Mouse (Mus musculus) liver, embryonic 11.5 days (tissue): ENCODE results near the gene Spryd4. TPM values are rescaled to one million over a fixed set of nuclear protein-coding genes. Genes with fewer than 3 reads are reported as not detected.
"Not testable (repeated sequence)": the region's sequence is repeated elsewhere in the genome, so short reads cannot be mapped to it uniquely, and the experiment has no call there.

Experiments
- ATAC-seq: fragments of 200-750 bp; cut with Nextera tagmentation; replicated peaks from 2 replicates; pipeline ENCODE4 v1.8.0; 2017; ENCODE audit warnings: moderate number of reproducible peaks, mild to moderate bottlenecking, moderate TSS enrichment, moderate library complexity; ENCODE audit not compliant: low FRiP score
- DNase-seq: peaks from one replicate; pipeline ENCODE4 v3.0.0-alpha.2; 2017; ENCODE audit warnings: low spot score
- H3K27ac ChIP-seq: fragments of 300-500 bp; sonication (generic); 2 replicates; pipeline ENCODE4 v1.5.1; 2014; ENCODE audit warnings: mild to moderate bottlenecking, low read depth, low read length, control low read depth
- H3K27me3 ChIP-seq: fragments of 300-500 bp; sonication (generic); replicated peaks from 2 replicates; pipeline ENCODE4 v1.6.1; 2014; ENCODE audit warnings: low read length, mixed read lengths; ENCODE audit not compliant: control insufficient read depth, insufficient read depth
- H3K36me3 ChIP-seq: fragments of 300-500 bp; sonication (generic); 2 replicates; pipeline ENCODE4 v1.6.1; 2014; ENCODE audit warnings: mild to moderate bottlenecking, low read length, moderate library complexity, mixed read lengths; ENCODE audit not compliant: control insufficient read depth, insufficient read depth
- H3K4me1 ChIP-seq: fragments of 300-500 bp; sonication (generic); replicated peaks from 2 replicates; pipeline ENCODE4 v1.6.1; 2014; ENCODE audit warnings: low read length, mixed read lengths; ENCODE audit not compliant: control insufficient read depth, insufficient read depth
- H3K4me2 ChIP-seq: fragments of 300-500 bp; sonication (generic); 2 replicates; pipeline ENCODE4 v1.6.1; 2014; ENCODE audit warnings: mild to moderate bottlenecking, control low read depth, moderate library complexity
- H3K4me3 ChIP-seq: fragments of 300-500 bp; sonication (generic); 2 replicates; pipeline ENCODE4 v1.5.1; 2014; ENCODE audit warnings: low read depth, low read length, control low read depth
- H3K9ac ChIP-seq: fragments of 300-500 bp; sonication (generic); 2 replicates; pipeline ENCODE4 v1.6.1; 2014; ENCODE audit warnings: low read depth, low read length, control low read depth
- H3K9me3 ChIP-seq: fragments of 300-500 bp; sonication (generic); 2 replicates; pipeline ENCODE4 v1.6.1; 2016; ENCODE audit warnings: low read length, inconsistent platforms, mixed read lengths; ENCODE audit not compliant: control insufficient read depth
- WGBS: fragments of 180-500 bp; shearing (Covaris S2); extraction: QIAGEN DNeasy Blood & Tissue Kit; methylation state at CpG from one replicate; pipeline ENCODE4 v1.1.7; 2014; 5-methylcytosine and 5-hydroxymethylcytosine counted together
- polyA plus RNA-seq: library from polyadenylated mRNA; unstranded; fragments of >200 nt; fragmentation: Nextera tagmentation; extraction: Ambion mirVana; gene quantifications from 2 replicates; pipeline ENCODE4 v1.2.1, GENCODE M21; 2014

The Spryd4 gene
- polyA plus RNA-seq, 1 experiment from 2014 or later = 32.4 TPM

DNA sequence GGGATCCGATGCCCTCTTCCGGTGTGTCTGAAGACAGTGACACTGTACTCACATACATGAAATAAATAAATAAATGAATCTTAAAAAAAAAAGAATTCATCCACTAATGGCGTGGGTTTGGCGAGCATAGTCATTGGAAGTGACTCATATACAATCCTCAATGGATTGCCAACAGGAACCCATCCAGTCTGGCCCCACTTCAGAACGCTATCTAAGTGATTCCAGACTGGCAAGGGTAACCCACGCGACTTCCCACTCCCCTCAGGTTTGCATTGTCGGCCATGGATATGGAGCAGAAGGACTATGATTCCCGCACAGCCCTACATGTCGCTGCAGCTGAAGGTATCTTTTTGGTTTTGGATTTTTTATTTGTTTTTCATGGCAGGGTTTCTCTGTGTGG lies 3.3 kb downstream of the Spryd4 start:
- Histone ChIP-seq H3K4me2 (no peak overlapping the region), H3K27ac (no peak overlapping the region), H3K4me3 (no peak overlapping the region), H3K27me3 (no peaks in the 10 kb centered on the region), H3K9me3 (no peaks in the 10 kb centered on the region), H3K4me1 (peaks cover 13% of the 10 kb centered on the region), H3K36me3 (no peaks in the 10 kb centered on the region), H3K9ac (no peak overlapping the region)
- ATAC-seq = no peak
- DNase-seq = no peak
- WGBS = 93% methylated on average over 10 of the region's 10 CpGs

DNA sequence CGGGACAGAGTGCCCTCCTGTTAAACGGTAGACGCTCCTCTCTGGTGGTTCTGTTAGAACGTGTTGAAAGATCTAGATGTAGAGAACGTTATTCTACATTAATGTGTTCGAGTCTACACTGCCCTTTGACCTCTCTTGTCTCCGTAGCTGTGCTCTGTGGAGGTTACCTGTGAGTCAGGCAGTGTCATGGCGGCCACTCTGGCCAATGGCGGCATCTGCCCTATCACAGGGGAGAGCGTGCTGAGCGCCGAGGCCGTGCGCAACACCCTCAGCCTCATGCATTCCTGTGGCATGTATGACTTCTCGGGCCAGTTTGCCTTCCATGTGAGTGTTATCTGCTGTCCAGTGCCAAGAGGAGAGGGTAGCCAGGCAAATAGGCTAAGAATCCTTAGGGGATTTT lies 6.7 kb downstream of the Spryd4 start:
- Histone ChIP-seq H3K27me3 (no peaks in the 10 kb centered on the region), H3K27ac (no peak overlapping the region), H3K4me2 (no peak overlapping the region), H3K9me3 (no peaks in the 10 kb centered on the region), H3K9ac (no peak overlapping the region), H3K4me3 (no peak overlapping the region), H3K4me1 (0 out of 2 replicates have a peak, but pooled peaks cover 4% of the 10 kb centered on the region), H3K36me3 (no peaks in the 10 kb centered on the region)
- WGBS = 79% methylated on average over 15 of the region's 15 CpGs
- DNase-seq (no peak), ATAC-seq (no peak)

DNA sequence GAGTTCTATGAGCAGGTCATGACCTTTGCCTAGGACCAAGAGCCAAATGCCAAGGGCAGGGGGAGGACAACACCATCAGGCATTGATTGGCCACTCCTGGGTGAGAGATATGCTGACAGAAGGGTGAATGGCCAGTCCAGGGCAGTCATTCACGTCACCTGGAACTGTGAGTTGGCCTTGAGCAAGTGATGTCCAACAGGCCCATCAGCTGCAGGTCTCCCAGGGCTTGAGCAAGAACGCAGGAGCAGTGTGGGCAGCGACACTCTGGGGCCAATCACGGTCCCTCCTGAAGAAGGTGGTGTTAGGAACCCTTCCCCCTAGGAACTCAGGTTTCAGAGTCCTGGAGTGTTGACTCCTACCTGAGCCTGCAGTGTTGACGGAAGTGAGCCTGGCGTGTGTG lies 9.8 kb downstream of the Spryd4 start:
- no peaks in the 10 kb centered on the region; the same call in 1 of the 2 replicates for H3K27me3 ChIP-seq
- H3K27ac ChIP-seq = no peak overlapping the region
- no peaks in the 10 kb centered on the region for H3K9me3 ChIP-seq
- ATAC-seq (0 out of 2 replicates have a peak, but pooled peaks have one; percentile 35), DNase-seq (no peak)
- H3K4me3 ChIP-seq = no peak overlapping the region
- H3K36me3 ChIP-seq = no peaks in the 10 kb centered on the region
- no peak overlapping the region for H3K4me2 ChIP-seq
- no peak overlapping the region for H3K9ac ChIP-seq
- WGBS = 56% methylated on average over 6 of the region's 6 CpGs
- 0 out of 2 replicates have a peak, but pooled peaks cover 4% of the 10 kb centered on the region for H3K4me1 ChIP-seq

DNA sequence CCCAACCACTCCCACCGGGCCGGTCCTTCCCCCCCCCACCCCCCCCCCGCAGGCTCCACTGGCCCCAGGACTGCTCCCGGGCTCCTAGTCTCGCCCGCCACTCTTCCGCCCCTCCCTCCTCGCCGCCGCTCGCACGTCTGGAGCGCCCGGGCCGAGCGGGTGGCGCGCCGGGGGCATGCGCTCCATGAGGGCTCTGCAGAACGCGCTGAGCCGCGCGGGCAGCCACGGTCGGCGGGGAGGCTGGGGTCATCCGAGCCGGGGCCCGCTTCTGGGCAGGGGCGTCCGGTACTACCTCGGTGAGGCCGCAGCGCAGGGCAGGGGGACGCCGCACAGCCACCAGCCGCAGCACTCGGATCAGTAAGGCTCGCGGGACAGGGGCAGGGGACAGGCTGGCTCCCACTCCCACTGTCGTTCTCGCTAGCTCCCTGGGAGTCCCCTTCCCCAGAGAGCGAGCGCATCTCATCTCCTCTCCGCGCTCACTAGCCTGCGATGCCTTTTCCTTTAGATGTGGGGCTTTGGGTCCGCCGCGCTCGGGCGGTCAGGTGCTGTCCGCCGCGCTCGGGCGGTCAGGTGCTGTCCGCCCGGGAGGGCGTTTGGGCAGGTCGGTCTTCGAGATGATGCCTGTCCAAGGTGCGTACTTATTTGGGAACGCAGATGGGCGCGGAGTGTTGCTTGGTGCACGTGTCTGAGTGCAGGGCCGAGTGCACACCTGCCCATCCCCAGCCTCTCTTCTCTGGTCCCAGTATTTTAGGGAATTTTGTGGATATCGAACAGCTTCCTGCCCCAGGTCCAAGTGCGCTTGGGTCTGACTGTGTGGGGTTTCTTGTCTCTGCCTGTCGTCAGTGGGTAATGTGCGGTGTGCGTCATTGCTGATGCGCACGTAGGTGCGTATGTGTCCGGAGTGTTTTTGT lies 16.8 kb downstream of the Spryd4 start:
- 0 out of 2 replicates have a peak, but pooled peaks cover 11% of the 10 kb centered on the region for H3K4me1 ChIP-seq
- DNase-seq (no peak), ATAC-seq (peak; percentile 89)
- peak overlapping the region; percentile 56 for H3K4me3 ChIP-seq
- H3K27ac ChIP-seq = peak overlapping the region; percentile 38; the same call in 1 of the 2 replicates
- no peaks in the 10 kb centered on the region for H3K9me3 ChIP-seq
- peaks cover 15% of the 10 kb centered on the region for H3K27me3 ChIP-seq
- H3K36me3 ChIP-seq = no peaks in the 10 kb centered on the region
- 2% methylated on average over 76 of the region's 79 CpGs for WGBS
- H3K9ac ChIP-seq = peak overlapping the region; percentile 49
- H3K4me2 ChIP-seq = peak overlapping the region; percentile 80

DNA sequence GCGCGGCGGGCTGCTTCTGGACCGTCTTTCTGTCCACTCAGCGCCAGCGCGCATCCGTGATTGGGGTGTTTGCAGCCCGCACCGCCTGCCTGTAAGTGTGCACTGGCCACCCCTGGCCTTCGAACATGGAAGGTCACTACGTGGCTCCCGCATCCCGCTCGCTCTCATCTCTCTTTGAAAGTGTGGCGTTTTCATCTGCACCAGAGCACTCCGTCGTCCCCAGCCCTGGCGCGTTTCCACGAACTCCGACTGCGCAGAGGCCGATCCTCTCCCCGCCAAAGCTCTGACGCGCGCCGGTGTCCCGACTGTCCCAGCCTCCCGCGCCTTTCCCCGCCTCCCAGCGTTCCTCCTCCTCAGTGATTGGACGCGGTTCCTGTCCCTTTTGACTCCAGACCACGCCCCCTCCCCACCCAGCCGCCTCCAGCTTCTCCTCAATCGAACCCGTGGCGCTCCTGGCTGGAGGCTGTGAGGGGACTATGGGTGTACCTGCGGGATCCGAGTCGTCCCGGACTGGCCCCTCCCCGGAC lies 17.5 kb downstream of the Spryd4 start, which contains the start of gene Gls2:
TSS of gene Gls2 (plus strand) at position 434 of the 527 bp plus-strand sequence.
- H3K4me2 ChIP-seq = peak within 1 kb of the TSS; percentile 80
- H3K27ac ChIP-seq = peak within 1 kb of the TSS; percentile 38; the same call in 1 of the 2 replicates
- peak; percentile 99 for DNase-seq

DNA sequence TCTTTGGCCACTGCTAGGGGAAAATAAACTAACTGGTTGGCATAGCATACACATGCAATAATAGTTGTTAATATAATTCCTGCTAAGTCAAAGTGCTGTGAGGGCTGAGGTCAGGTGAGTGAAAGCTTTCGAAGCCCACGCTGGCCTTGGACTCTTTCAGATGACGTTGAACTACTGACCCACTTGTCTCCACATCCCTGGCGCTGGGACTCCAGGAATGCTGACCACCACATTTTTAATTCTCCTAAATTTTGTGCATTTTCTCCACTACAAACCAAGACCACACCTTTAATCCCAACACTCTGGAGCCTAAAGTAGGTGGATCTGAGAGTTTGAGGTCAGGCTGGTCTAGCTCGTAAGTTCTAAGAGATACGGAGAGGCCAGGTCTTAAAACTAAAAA lies 18.5 kb downstream of the Spryd4 start:
- no peak overlapping the region for H3K4me3 ChIP-seq
- no peak for ATAC-seq
- H3K27me3 ChIP-seq = peaks cover 15% of the 10 kb centered on the region
- H3K9ac ChIP-seq = no peak overlapping the region
- no peaks in the 10 kb centered on the region for H3K9me3 ChIP-seq
- 83% methylated on average over 6 of the region's 6 CpGs for WGBS
- H3K36me3 ChIP-seq = no peaks in the 10 kb centered on the region
- H3K4me1 ChIP-seq = peaks cover 14% of the 10 kb centered on the region; the same call in 1 of the 2 replicates
- no peak overlapping the region for H3K27ac ChIP-seq
- no peak overlapping the region; the same call in 1 of the 2 replicates for H3K4me2 ChIP-seq
- no peak for DNase-seq

More for the DNA sequence above, 17.5 kb downstream of the Spryd4 start, which contains the start of gene Gls2:
- H3K4me1 ChIP-seq = 0 out of 2 replicates have a peak, but pooled peaks cover 11% of the 10 kb centered on the region
- peak; percentile 97 for ATAC-seq
- peak within 1 kb of the TSS; percentile 56 for H3K4me3 ChIP-seq
- under 1% methylated on average over 46 of the region's 46 CpGs for WGBS
- peaks cover 15% of the 10 kb centered on the region for H3K27me3 ChIP-seq
- H3K36me3 ChIP-seq = no peaks in the 10 kb centered on the region
- H3K9ac ChIP-seq = peak within 1 kb of the TSS; percentile 49
- H3K9me3 ChIP-seq = no peaks in the 10 kb centered on the region

DNA sequence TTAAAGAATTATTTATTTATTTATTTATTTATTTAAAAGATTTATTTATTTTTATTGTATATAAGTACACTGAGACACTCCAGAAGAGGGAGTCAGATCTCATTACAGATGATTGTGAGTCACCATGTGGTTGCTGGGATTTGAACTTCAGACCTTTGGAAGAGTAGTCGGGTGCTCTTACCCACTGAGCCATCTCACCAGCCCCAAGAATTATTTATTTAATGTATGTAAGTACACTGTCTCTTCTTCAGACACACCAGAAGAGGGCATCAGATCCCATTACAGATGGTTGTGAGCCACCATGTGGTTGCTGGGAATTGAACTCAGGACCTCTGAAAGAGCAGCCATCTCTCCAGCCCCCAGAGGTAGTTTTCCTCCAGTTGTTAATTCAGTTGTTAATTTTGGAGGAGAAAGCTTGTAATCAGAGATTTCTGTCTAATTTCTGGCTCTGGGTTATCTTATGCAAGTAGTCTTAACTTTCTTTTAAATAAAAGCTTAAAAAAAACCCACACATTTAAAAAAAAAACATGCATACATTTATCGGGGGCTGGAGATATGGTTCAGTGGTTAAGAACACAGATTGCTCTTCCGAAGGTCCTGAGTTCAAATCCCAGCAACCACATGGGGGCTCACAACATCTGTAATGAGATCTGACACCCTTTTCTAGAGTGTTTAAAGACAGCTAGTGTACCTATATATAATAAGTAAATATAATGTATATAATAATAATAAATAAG lies 19.4 kb downstream of the Spryd4 start:
- not testable (repeated sequence) for H3K4me3 ChIP-seq, H3K27ac ChIP-seq, H3K9me3 ChIP-seq, H3K36me3 ChIP-seq, ATAC-seq, H3K9ac ChIP-seq, DNase-seq, H3K4me2 ChIP-seq
- WGBS = 86% methylated on average over 3 of the region's 3 CpGs
- H3K27me3 ChIP-seq = peaks cover 15% of the 10 kb centered on the region
- H3K4me1 ChIP-seq = peaks cover 16% of the 10 kb centered on the region; the same call in 1 of the 2 replicates

DNA sequence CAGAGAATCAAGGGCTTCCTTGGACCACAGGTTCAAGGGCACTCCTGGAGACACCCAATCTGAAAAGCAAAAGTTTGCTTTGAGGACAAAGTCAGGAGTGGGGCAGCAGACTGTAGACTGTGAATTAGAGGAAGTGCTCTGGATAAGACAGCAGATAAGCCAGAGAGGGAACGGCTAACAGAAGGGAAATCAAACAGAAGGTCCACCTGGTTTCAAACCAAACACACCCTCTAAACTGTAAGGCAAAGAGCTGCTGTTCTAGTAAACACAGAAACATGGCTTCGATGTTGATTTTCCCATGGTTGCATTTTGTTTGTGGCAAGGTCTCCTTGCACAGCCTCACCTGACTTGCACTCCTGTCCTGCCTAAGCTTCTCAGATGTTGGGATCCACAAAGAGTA lies 20.1 kb downstream of the Spryd4 start:
- Histone ChIP-seq H3K9me3 (no peaks in the 10 kb centered on the region), H3K4me1 (peaks cover 19% of the 10 kb centered on the region; the same call in 1 of the 2 replicates), H3K27ac (no peak overlapping the region), H3K36me3 (no peaks in the 10 kb centered on the region), H3K9ac (no peak overlapping the region), H3K27me3 (peaks cover 15% of the 10 kb centered on the region), H3K4me2 (no peak overlapping the region), H3K4me3 (no peak overlapping the region)
- WGBS = 43% methylated on average over 2 of the region's 2 CpGs
- ATAC-seq = no peak
- DNase-seq = no peak
